Mouse (Mus musculus) kidney, adult 18-20 months (tissue): Measurements from ENCODE around the gene Lce1d.
A peak's percentile ranks its signal among the peaks of the same experiment; 100 is the strongest.
"Not testable (repeated sequence)": the region's sequence is repeated elsewhere in the genome, so short reads cannot be mapped to it uniquely, and the experiment has no call there.

Source experiments
- DNase-seq: peaks from one replicate; pipeline ENCODE4 v3.0.0; 2021

The Lce1d gene

DNA sequence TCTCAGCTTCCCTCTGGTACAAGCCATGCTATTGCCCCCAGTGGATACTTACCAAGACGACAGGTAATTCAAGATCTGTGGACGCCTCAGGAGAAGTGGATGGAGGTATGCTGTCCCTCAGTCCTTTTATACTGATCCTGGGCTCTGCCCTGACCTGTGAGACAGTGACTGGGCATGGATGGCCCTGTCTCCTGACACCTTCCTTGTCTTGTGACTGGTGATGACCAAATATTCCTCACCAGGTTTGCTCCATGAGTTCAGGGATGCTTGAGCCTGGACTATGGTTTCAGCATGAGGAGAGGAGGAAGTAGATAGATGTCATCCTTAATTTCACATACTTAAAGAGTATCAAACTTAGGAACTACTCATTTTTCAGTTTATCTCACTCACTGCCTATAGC, at the start of gene Lce1d:
Lce1d (minus strand) TSS at position 101 of the 400 bp plus-strand sequence.
- no peak for DNase-seq

DNA sequence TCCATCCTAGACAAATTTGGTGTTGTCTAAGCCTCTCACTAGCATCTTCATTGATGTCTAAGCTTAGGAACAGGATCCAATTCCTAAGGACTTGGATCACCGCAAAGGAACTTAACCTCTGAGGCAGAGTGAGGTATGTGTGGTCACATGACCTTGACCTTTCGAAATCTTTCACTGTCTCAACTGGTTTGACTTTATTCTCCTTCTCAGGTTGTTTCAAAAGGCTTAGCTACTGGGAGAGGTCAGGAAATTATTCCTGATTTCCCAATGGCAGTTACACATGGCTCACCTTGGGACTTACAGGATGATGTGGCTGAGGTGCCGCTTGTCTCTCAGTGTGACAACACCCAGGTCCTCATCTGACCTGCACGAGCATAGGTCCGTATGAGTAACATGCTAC, 35.6 kb upstream of the Lce1d start:
- no peak for DNase-seq

DNA sequence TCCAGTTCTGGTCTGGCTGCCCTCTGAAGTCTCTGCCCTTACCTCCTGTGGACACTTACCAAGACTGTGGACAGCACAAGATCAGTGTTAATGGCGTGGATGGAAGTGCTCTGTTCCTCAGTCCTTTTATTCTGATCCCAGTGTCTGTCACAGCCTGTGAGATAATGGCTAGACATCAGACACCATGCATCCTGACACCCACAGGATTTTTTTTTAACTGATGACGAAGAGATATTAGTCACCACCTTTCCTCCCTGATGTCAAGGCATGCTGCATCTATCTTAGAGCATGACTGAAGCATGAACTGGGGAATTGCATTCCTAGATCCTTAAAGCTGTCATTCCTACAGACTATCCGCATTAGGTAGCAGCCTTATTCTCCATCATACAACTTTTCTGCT, 33.2 kb upstream of the Lce1d start, which contains the start of gene Lce1f:
Lce1f (minus strand) TSS at position 101 of the 400 bp plus-strand sequence.
- DNase-seq: no peak

DNA sequence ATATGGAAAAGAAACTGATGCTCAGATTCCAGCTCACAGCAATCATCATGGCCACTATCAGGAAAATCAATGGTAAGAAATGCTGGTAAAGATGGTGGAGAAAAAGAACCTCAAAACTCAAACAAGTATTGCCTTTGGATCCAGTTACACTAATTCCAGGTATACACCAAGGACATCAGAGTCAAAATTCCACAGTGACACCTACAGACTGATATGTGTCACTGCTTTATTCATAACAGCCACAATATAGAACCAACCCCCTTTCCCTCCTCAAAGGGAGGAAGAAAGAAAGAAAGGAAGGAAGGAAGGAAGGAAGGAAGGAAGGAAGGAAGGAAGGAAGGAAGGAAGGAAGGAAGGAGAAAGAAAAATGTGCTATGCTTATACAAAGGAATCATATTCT, 28.1 kb upstream of the Lce1d start:
- DNase-seq: no peak

DNA sequence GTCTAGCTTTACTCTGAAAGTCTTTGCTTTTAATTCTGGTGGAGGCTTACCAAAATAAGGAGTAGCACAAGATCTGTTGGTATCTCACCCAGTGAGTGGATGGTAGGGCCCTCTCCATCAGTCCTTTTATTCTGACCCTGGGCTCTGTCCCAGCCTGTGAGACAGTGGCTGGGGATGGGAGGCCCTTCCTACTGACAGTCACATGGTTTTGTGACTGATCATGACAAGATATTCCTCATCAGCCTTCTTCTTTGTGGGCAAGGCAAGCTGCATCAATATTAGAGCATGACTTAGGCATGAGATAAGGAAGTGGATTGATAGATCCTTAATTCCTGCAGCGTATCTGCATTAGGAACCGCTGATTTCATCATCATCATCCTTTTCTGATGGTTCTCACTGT, 22.0 kb upstream of the Lce1d start, which contains the start of gene Lce1e:
Lce1e (minus strand) TSS at position 101 of the 400 bp plus-strand sequence.
- DNase-seq: no peak

DNA sequence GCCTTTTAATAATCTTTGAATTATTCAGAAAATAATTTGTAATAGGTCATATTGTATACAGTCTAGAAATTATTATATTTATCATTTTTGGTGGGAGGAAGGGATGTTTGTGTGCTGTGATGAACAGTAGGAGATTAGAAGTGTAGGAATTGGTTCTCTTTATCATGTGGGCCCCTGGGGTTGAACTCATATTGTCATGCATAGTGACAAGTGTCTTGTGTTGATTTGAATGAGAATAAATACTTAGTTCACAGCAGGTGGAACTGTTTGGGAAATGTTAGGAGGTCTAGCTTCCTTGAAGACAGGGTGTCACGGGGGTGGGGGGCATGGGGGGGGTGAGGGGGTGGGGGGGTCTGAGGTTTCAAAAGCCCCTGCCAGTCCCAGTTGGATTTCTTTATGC, 7.6 kb upstream of the Lce1d start:
- no peak for DNase-seq

DNA sequence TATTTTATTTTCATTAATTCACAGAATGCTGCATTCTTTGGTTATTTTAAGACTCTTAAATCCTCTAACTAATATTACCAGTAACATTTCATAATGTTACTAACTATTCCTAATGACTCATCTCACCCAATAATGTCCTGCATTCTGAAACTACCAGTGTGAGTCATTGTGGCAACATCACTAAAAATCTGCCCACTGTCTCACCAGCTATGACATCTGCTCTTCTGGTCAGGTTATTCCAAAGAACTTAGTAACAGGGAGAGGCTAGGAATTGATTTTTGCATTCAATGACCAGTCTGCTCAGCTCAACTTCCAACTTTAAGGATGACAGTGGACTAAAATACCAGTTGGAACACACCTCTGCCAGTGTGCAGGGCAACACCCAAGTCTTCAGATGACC, 4.7 kb upstream of the Lce1d start:
- no peak for DNase-seq

DNA sequence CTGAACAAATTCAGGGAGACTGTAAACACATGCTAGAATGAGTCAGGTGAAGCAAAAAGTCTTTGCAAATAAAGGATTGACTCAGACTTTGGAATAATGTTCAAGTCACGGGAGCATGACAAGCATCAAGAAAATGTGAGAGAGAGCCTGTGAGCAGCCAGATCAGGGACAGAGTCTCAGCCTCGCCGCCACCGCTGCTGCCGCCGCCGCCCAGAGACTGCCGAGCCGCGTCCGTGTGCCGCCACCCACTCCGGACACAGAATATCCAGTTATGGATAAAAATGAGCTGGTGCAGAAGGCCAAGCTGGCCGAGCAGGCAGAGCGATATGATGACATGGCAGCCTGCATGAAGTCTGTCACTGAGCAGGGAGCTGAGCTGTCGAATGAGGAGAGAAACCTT, 2.1 kb upstream of the Lce1d start:
- DNase-seq: not testable (repeated sequence)

DNA sequence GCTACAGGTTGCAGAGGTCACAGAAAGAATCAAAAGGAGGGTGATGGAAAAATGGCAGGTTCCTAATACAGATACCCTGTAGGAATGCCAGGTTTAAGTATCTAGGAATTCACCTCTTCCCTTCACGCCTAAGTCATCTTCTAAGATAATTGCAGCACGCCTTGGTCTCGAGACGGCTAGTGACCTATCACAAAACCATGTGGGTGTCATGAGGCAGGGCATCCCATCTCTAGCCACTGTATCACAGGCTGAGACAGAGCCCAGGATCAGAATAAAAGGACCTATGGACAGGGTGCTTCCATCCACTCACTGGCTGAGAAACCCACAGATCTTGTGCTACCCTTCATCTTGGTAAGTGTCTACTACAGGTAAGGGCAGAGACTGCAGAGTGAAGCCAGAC, 8.1 kb downstream of the Lce1d start, which contains the start of gene Lce1c:
Lce1c (plus strand) TSS at position 301 of the 400 bp plus-strand sequence.
- DNase-seq: no peak

DNA sequence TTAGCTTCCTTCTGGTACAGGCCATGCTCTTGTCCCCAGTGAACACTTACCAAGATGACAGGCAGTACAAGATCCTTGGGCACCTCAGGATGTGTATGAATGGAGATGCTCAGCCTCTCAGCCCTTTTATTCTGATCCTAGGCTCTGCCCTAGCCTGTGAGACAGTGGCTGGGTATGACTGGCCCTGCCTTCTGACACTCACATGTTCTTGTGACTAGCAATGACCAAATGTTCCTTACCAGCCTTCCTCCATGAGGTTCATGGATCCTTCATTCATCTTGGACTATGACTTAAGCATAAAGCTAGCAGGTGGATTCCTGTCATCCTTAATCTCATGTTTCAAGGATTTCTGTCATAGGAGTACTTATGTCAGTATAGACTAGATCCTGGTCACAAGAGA, 16.8 kb downstream of the Lce1d start, which contains the start of gene Lce1a2:
Lce1a2 (minus strand) TSS at position 101 of the 400 bp plus-strand sequence.
- DNase-seq: no peak

DNA sequence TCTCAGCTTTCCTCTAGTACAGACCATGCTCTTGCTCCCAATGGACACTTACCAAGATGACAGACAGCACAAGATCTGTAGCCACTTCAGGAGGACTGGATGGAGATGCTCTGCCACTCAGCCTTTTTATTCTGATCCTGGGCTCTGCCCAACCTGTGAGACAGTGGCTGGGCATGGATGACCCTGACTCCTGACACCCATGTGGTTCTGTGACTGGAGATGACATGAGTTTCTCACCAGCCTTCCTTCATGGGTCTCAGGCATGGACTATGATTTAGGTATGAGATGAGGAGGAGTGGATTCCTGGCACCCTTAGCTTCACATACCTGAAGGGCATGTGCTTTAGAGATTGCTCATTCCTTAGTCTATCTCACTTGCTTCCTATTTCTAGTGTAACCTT, 30.2 kb downstream of the Lce1d start, which contains the start of gene Lce1b:
Lce1b (minus strand) TSS at position 101 of the 400 bp plus-strand sequence.
- DNase-seq: no peak

DNA sequence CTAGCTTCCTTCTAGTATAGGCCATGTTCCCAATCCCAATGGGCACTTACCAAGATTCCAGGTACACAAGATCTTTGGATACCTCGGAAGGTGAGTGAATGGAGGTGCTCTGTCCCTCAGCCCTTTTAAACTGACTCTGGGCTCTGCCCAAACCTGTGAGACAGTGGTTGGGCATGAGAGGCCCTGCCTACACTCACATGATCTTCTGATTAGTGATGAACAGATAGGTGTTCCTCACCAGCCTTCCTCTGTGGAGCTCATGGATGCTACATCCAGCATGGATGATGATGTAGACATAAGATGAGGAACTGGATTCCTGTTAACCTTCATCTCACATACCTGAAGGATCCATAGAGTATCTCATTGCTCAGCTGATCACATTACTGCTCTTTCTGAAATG, 38.8 kb downstream of the Lce1d start, which contains the start of gene Lce1a1:
Lce1a1 (minus strand) TSS at position 101 of the 400 bp plus-strand sequence.
- DNase-seq: no peak

DNA sequence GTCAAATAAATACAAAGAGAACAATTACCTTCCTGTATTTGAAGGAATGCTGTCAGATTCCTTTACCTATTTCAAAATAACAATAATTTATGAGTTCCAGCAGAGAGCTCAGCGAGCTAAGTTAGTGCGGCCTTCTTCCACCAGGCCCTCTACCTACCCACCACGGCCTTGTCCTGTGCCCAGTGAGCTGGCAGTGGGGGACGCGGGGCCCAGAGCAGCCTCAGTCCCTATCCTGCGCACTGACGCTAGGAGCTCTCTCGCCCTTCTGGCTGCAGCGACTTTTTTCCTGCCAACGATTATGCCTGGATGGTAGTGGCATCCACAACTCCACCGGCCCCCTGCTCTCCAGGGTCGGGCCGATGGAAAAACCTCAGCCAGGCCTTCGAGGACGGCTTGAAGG, 47.2 kb downstream of the Lce1d start:
- no peak for DNase-seq

DNA sequence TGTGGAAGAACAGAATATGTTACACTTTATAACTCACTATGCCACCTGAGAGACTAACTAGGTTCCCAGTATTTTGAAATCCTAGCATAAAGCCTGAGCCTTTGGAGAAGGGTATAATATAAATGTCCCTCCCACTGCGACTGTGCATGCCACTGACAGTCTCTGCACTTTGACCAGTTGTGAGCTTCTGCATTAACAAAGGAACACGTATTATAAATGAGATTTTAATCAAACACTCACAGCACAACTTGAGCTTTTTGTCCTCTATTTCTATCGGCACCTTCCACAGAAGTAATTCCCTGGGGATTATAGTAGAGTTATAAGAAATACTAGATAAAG, 48.4 kb downstream of the Lce1d start:
- DNase-seq: no peak

DNA sequence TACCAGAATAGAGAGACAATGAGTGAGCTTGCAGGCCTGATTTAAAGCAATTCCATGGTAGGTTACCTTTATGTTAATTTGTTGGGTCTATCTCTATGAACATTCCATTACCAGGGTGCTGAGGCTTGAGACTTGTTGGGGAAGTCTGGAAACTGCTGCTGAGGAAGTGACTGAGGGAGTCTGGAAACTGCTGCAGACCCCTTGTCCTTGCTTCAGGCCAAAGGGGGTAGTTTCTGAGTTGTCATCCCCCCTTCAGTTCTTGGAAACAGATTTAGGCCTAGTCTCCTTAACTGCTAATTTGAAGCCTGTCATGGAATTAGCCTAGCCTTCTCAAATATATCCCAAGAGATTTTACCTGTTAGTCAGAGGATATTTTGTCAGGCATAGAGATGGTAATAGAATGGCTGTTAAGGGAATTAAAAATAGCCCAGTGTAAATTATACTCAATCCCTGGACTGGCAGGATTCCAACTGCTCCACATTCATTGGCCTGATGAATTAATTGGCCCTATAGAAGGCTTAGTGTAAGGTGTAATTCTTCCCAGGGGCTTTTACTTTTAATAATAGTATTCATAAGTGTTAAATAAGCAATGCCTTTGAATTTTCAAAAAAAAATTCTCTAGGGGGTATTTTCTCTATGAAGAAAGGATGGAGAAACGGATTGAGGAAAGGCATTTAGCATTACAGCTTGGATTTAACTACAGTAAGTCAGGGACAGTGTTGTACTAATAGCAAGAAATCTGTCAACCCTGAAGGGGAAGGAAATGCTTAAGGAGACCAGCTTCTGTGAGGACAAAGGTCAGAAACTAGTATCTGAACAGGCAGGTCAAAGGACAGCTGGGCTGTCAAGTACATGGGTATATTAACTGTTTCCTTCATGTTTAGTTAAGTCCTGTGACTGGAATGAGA, 49.0 kb downstream of the Lce1d start:
- DNase-seq: peak; percentile 17
